Mouse (Mus musculus) neural tube, embryonic 12.5 days (tissue): Measurements from ENCODE around the gene Olfr1344. TPM values are rescaled to one million over a fixed set of nuclear protein-coding genes. Genes with fewer than 3 reads are reported as not detected.

Source experiments
- ATAC-seq: fragments of 200-750 bp; cut with Nextera tagmentation; 2 replicates; pipeline ENCODE4 v1.8.0; 2017; ENCODE audit warnings: low read depth, mild to moderate bottlenecking, moderate TSS enrichment, moderate library complexity; ENCODE audit not compliant: low FRiP score
- H3K27ac ChIP-seq: fragments of 300-500 bp; sonication (generic); 2 replicates; pipeline ENCODE4 v1.5.1; 2016
- H3K27me3 ChIP-seq: fragments of 300-500 bp; sonication (generic); replicated peaks from 2 replicates; pipeline ENCODE4 v1.6.1; 2016; ENCODE audit warnings: mild to moderate bottlenecking
- H3K36me3 ChIP-seq: fragments of 300-500 bp; sonication (generic); 2 replicates; pipeline ENCODE4 v1.6.1; 2016; ENCODE audit warnings: mild to moderate bottlenecking
- H3K4me1 ChIP-seq: fragments of 300-500 bp; sonication (generic); 2 replicates; pipeline ENCODE4 v1.6.1; 2016
- H3K4me2 ChIP-seq: fragments of 300-500 bp; sonication (generic); replicated peaks from 2 replicates; pipeline ENCODE4 v1.6.1; 2016; ENCODE audit warnings: mild to moderate bottlenecking
- H3K4me3 ChIP-seq: fragments of 300-500 bp; sonication (generic); 2 replicates; pipeline ENCODE4 v1.5.1; 2016
- H3K9ac ChIP-seq: fragments of 300-500 bp; sonication (generic); 2 replicates; pipeline ENCODE4 v1.6.1; 2016; ENCODE audit warnings: mild to moderate bottlenecking
- H3K9me3 ChIP-seq: fragments of 300-500 bp; sonication (generic); 2 replicates; pipeline ENCODE4 v1.6.1; 2016; ENCODE audit warnings: mild to moderate bottlenecking
- WGBS: fragments of 180-500 bp; shearing (Covaris S2); methylation state at CpG from one replicate; pipeline ENCODE4 v1.1.7; 2016; 5-methylcytosine and 5-hydroxymethylcytosine counted together
- polyA plus RNA-seq: library from polyadenylated mRNA; unstranded; fragments of >200 nt; fragmentation: Nextera tagmentation; extraction: Ambion mirVana; gene quantifications from 2 replicates; pipeline ENCODE4 v1.2.1, GENCODE M21; 2016

Olfr1344 gene
- polyA plus RNA-seq = not detected in 2 replicates

- ATAC-seq = no peak
- Histone ChIP-seq H3K36me3 (no peaks in the 10 kb centered on the region), H3K9ac (no peak within 1 kb of the TSS), H3K27ac (no peak within 1 kb of the TSS), H3K4me1 (peaks cover 7% of the 10 kb centered on the region; the same call in 1 of the 2 replicates), H3K27me3 (no peaks in the 10 kb centered on the region), H3K9me3 (no peaks in the 10 kb centered on the region), H3K4me2 (no peak within 1 kb of the TSS), H3K4me3 (no peak within 1 kb of the TSS)
- WGBS = 79% methylated on average over 3 of the region's 3 CpGs
These were observed at the start of gene Olfr1344 for GRCm38 (mm10) chr7:6438388-6438787. Olfr1344 (plus strand) TSS chr7:6438688.

- Histone ChIP-seq H3K4me1 (no peaks in the 10 kb centered on the region), H3K27ac (no peak overlapping the region), H3K9ac (no peak overlapping the region), H3K27me3 (no peaks in the 10 kb centered on the region), H3K4me2 (no peak overlapping the region), H3K9me3 (no peaks in the 10 kb centered on the region), H3K4me3 (no peak overlapping the region), H3K36me3 (peaks cover 51% of the 10 kb centered on the region)
- no peak for ATAC-seq
- WGBS = 83% methylated on average over 5 of the region's 5 CpGs
These were observed 49.5 kb upstream of the Olfr1344 start for GRCm38 (mm10) chr7:6388971-6389370.

GRCm38 (mm10) chr7:6389449-6389848, 49.0 kb upstream of the Olfr1344 start:
- WGBS = 72% methylated on average over 5 of the region's 5 CpGs
- H3K4me3 ChIP-seq = no peak overlapping the region
- H3K27me3 ChIP-seq = no peaks in the 10 kb centered on the region
- ATAC-seq = no peak
- no peak overlapping the region for H3K9ac ChIP-seq
- no peak overlapping the region for H3K4me2 ChIP-seq
- no peaks in the 10 kb centered on the region for H3K9me3 ChIP-seq
- no peaks in the 10 kb centered on the region for H3K4me1 ChIP-seq
- no peak overlapping the region for H3K27ac ChIP-seq
- H3K36me3 ChIP-seq = peaks cover 56% of the 10 kb centered on the region

- peak; percentile 91 for ATAC-seq
- no peak within 1 kb of the TSS for H3K27ac ChIP-seq
- 30% methylated on average over 25 of the region's 25 CpGs for WGBS
These were observed 40.2 kb upstream of the Olfr1344 start, which contains the start of gene Smim17 for GRCm38 (mm10) chr7:6397996-6398975. Smim17 (plus strand) TSS chr7:6398715.

GRCm38 (mm10) chr7:6410043-6410442, 28.4 kb upstream of the Olfr1344 start, which contains the start of gene Gm20715:
Gm20715 (plus strand) TSS chr7:6410277.
- Histone ChIP-seq H3K4me3 (no peak within 1 kb of the TSS), H3K4me1 (no peaks in the 10 kb centered on the region), H3K27ac (no peak within 1 kb of the TSS), H3K36me3 (no peaks in the 10 kb centered on the region), H3K9ac (no peak within 1 kb of the TSS), H3K27me3 (no peaks in the 10 kb centered on the region), H3K4me2 (no peak within 1 kb of the TSS), H3K9me3 (no peaks in the 10 kb centered on the region)
- ATAC-seq = peak; percentile 66; the same call in 1 of the 2 replicates
- 3% methylated on average over 17 of the region's 17 CpGs for WGBS

More at GRCm38 (mm10) chr7:6397996-6398975, 40.2 kb upstream of the Olfr1344 start, which contains the start of gene Smim17:
- H3K4me2 ChIP-seq = peak within 1 kb of the TSS; percentile 64
- peaks cover 4% of the 10 kb centered on the region; the same call in 1 of the 2 replicates for H3K4me1 ChIP-seq
- peak within 1 kb of the TSS; percentile 44 for H3K4me3 ChIP-seq
- no peaks in the 10 kb centered on the region for H3K9me3 ChIP-seq
- H3K27me3 ChIP-seq = no peaks in the 10 kb centered on the region
- peaks cover 25% of the 10 kb centered on the region for H3K36me3 ChIP-seq
- peak within 1 kb of the TSS; percentile 41 for H3K9ac ChIP-seq

- Histone ChIP-seq H3K9ac (peak overlapping the region; percentile 38; the same call in 1 of the 2 replicates), H3K4me2 (peak overlapping the region; percentile 53), H3K4me3 (peak overlapping the region; percentile 18), H3K9me3 (no peaks in the 10 kb centered on the region), H3K27ac (no peak overlapping the region), H3K4me1 (no peaks in the 10 kb centered on the region), H3K36me3 (no peaks in the 10 kb centered on the region), H3K27me3 (no peaks in the 10 kb centered on the region)
- WGBS = 7% methylated on average over 19 of the region's 22 CpGs
- ATAC-seq = peak; percentile 76
These were observed 23.7 kb upstream of the Olfr1344 start for GRCm38 (mm10) chr7:6414626-6415441.

- Histone ChIP-seq H3K27me3 (no peaks in the 10 kb centered on the region), H3K4me1 (no peaks in the 10 kb centered on the region), H3K4me3 (peak overlapping the region; percentile 18), H3K9ac (peak overlapping the region; percentile 38; the same call in 1 of the 2 replicates), H3K36me3 (no peaks in the 10 kb centered on the region), H3K27ac (no peak overlapping the region), H3K4me2 (peak overlapping the region; percentile 53), H3K9me3 (no peaks in the 10 kb centered on the region)
- 18% methylated on average over 8 of the region's 8 CpGs for WGBS
- peak; percentile 45 for ATAC-seq
These were observed 23.1 kb upstream of the Olfr1344 start for GRCm38 (mm10) chr7:6415442-6415787.

GRCm38 (mm10) chr7:6419894-6420293, 18.6 kb upstream of the Olfr1344 start:
- Histone ChIP-seq H3K4me3 (no peak overlapping the region), H3K27me3 (no peaks in the 10 kb centered on the region), H3K9ac (no peak overlapping the region), H3K4me2 (no peak overlapping the region), H3K9me3 (no peaks in the 10 kb centered on the region), H3K27ac (no peak overlapping the region), H3K36me3 (no peaks in the 10 kb centered on the region), H3K4me1 (no peaks in the 10 kb centered on the region)
- 81% methylated on average over 6 of the region's 6 CpGs for WGBS
- ATAC-seq = no peak

GRCm38 (mm10) chr7:6429381-6429780, 9.1 kb upstream of the Olfr1344 start:
- 87% methylated on average over 3 of the region's 3 CpGs for WGBS
- Histone ChIP-seq H3K36me3 (no peaks in the 10 kb centered on the region), H3K27ac (no peak overlapping the region), H3K27me3 (no peaks in the 10 kb centered on the region), H3K4me3 (no peak overlapping the region), H3K9ac (no peak overlapping the region), H3K4me2 (no peak overlapping the region), H3K9me3 (no peaks in the 10 kb centered on the region; the same call in 1 of the 2 replicates), H3K4me1 (no peaks in the 10 kb centered on the region)
- no peak for ATAC-seq

- WGBS = 57% methylated on average over 2 of the region's 2 CpGs
- Histone ChIP-seq H3K4me3 (no peak overlapping the region), H3K4me1 (peaks cover 6% of the 10 kb centered on the region; the same call in 1 of the 2 replicates), H3K9ac (no peak overlapping the region), H3K9me3 (no peaks in the 10 kb centered on the region; the same call in 1 of the 2 replicates), H3K36me3 (no peaks in the 10 kb centered on the region), H3K27me3 (no peaks in the 10 kb centered on the region), H3K27ac (no peak overlapping the region), H3K4me2 (no peak overlapping the region)
- no peak for ATAC-seq
These were observed 8.1 kb upstream of the Olfr1344 start for GRCm38 (mm10) chr7:6430342-6430741.

- 74% methylated on average over 2 of the region's 2 CpGs for WGBS
- Histone ChIP-seq H3K4me3 (no peak overlapping the region), H3K4me1 (no peaks in the 10 kb centered on the region), H3K9ac (no peak overlapping the region), H3K27ac (no peak overlapping the region), H3K27me3 (no peaks in the 10 kb centered on the region), H3K9me3 (no peaks in the 10 kb centered on the region), H3K4me2 (no peak overlapping the region), H3K36me3 (no peaks in the 10 kb centered on the region)
- no peak for ATAC-seq
These were observed 2.7 kb downstream of the Olfr1344 start for GRCm38 (mm10) chr7:6441173-6441572.

- H3K4me1 ChIP-seq = no peaks in the 10 kb centered on the region
- ATAC-seq = no peak
- no peaks in the 10 kb centered on the region for H3K36me3 ChIP-seq
- no peaks in the 10 kb centered on the region for H3K9me3 ChIP-seq
- no peak overlapping the region for H3K4me3 ChIP-seq
- H3K27me3 ChIP-seq = no peaks in the 10 kb centered on the region
- WGBS = 87% methylated on average over 5 of the region's 5 CpGs
- H3K27ac ChIP-seq = no peak overlapping the region
- no peak overlapping the region for H3K4me2 ChIP-seq
- H3K9ac ChIP-seq = no peak overlapping the region
These were observed 9.3 kb downstream of the Olfr1344 start for GRCm38 (mm10) chr7:6447771-6448170.
